Mouse (Mus musculus) retina, postnatal 7 days (tissue): ENCODE measurements around the gene Pcdh18.

ENCODE experiments used
- DNase-seq: peaks from one replicate; pipeline ENCODE4 v3.0.0-alpha.2; 2012; ENCODE audit warnings: low read depth, low spot score

Gene Pcdh18

DNA sequence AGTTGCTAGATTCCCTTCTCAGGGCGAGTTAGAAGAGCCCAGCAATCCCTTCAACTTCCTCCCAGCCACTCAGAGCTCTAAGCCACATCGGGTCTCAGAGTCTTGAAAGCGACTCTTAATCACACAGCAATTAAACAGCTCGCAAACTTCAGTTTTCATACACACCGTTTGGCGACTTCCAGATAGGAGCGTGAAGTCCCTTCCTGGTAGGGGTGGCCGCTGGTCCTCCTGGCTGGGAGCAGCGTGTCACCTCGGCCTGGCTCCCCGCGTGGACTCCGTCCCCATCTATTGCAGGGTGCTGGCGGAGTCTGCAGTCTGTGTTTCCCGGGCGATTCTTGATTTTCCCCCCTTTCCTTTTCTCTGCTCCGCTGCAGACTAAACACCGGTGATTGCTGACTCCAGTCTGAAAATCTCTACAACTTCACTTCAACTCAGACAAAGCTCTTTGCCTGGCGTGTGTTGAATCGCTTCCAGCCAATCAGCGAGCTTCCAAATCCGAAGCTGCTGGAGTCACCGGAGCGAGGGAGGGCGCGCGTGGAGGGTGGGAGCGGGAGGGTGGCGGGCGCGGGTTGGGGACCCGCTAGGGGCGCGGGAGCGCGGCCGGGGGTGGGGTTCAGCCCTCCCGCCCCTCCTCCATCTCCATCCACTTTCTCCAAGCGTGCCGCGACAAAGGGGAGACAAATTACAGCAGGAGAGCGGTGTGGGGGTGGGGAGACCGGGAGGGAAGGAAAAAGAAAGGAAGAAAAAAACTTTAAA is at the start of gene Pcdh18:
TSS of gene Pcdh18 (minus strand) at position 456 of the 756 bp plus-strand sequence.
- peak; percentile 39 for DNase-seq

DNA sequence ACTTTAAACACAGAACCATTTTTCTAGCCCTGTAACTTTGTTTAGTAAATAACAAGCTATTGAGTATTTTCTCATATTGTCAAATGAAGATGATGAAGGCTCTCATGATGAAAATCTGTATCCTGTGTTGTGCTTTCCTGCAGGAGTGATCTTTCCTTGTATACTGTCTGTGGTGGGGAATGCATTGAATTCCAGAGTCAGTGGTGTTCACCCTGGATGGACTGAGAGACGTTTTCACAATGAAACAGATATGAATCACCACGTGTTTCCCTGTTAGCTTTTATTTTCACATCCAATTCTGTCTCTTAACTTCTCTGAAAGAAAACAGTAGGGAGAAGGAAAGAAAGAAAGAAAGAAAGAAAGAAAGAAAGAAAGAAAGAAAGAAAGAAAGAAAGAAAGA is 49.7 kb upstream of the Pcdh18 start:
- DNase-seq = no peak

DNA sequence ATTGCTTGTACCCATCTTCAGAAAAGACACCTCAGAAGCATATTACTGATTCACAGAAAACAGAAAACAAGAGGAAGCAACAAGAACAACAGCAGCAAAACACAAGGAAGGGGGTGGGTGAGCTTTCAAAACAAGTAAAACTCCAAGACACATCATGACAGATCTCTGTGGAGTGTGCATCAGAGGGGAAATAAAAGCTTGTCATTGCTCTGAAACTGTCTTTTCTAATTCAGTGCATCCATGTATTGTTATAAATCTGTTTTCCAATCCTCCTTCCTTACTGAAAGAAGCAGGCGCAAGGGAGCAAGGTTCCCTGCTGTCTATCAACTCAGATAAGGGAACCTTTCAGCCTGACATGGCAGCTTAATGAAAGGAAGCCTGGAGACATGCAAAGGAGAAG is 48.4 kb upstream of the Pcdh18 start:
- no peak for DNase-seq

DNA sequence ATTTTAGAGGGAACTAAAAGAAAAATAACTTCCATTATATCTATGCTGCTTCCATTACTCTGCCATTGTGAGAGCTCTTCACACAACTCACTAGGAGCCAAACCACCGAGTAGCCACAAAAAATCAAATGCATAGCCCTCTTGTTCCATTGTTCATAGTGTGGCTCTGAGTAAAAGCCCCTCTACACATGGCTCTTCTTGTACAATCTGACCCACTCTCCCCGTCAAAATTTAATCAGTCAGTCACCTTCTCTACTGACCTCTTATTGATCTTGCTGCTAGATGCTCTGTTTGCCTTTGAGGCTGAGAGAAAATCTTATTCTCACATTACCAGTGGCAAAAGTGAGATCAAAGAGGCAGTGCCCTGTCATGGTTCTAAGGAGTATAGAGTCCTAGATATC is 31.2 kb upstream of the Pcdh18 start:
- DNase-seq = no peak

DNA sequence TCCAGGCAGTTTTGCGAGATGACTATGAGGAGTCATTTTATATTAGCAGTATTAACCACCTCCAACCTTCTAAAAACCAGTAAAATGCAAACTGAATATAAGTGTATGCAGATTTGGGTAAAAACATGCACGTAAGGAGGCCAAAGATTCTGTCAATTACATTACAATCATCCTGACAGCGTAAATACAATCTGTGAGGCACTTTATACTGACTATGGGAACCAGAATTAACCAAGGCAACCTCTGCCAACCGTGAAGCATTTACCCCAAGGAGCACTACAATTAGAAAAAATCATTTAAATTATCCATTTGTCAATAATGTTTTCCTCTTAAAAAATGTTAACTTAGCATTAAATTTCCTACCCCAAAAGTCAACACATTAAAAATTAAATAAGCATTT is 30.6 kb upstream of the Pcdh18 start:
- DNase-seq = no peak

DNA sequence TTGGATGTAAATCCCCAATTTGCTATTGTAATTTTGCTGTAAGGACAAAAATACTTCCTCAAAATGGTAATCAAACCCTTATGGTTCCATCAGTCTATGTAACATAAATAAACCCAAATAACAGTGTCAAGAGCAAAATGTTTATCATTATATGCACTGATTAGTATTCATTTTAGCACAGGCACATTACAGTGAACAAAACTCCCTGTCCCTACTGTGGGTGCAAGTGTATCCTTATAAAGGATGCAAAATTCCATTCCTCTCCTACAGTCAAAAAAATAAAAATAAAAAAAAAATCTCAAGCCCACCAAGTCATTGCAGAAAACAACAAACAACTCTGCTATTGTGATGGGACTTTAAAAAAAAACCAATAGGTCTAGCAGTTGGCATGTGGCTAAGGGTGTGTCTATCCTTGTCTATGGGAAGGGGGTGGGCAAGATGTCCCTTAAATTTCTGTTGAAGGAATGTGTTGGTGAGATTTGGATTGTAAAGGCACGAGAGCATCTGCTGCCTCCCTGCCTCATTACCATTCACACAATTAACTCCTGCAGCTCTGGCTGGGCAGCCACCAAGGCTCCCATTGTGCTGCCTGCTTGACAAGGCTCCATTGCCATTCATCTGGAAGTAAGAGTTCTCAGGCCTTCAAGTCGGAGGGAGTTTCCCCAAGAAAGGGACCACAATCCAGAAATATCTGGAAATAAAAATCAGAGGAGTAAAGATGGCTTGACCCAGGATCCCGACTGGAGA is 12.0 kb upstream of the Pcdh18 start:
- DNase-seq = no peak

DNA sequence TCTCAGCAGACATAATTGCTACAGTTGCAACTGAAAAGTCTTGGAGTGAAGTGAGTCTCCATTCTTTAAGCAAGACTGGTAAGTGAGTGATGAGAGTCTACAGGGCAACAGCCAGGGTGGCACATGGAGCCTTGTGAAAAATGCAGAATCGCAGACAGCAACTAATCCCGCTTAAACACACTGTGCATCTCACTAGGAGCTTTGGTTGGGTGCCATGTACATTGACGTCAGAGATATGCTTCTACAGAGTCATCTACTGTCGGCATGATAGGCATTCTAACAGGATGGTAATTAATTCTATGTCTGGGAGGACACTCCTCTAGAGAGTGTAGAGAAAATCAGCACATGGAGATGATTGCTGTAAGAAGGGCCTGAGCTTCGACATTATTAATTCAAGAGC is 5.6 kb upstream of the Pcdh18 start:
- DNase-seq = no peak

DNA sequence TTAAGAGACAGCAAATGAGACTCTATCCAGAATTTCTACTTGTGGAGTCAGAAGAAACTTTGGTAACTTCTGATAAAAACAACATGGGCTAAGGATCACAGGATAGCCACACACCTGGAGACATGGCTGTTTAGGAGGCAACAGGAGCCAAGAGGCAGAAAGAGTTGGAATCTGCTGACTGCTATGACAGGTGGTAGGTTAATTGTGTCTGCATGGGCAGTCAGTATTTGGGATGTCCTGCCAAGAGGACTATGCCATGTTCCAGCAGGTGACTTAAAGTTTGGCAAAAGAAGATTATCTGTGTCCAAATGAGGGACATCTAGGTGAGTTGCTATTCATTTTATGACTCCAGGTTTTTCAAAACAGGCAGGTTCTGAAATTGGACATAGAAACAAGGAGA is 4.8 kb upstream of the Pcdh18 start:
- no peak for DNase-seq

DNA sequence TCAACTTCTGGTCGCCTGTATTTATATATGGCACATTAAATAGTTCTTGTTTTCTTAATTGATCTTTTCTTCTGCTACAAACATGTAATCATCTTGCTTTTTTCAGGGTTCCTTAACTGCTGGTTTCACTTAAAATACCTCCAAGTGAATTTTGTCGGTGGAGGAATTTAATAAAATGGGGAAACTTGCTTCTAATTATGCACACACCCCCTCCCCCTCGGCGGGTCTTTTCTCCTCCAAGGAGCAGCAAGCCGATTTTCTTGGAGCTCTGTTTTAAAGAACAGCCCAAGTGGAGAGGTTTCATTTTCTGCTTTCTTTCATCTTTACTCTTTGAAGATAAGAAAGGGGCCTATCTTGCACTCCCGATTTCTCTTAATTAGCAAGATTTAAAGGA is 498 bp upstream of the Pcdh18 start:
- no peak for DNase-seq

DNA sequence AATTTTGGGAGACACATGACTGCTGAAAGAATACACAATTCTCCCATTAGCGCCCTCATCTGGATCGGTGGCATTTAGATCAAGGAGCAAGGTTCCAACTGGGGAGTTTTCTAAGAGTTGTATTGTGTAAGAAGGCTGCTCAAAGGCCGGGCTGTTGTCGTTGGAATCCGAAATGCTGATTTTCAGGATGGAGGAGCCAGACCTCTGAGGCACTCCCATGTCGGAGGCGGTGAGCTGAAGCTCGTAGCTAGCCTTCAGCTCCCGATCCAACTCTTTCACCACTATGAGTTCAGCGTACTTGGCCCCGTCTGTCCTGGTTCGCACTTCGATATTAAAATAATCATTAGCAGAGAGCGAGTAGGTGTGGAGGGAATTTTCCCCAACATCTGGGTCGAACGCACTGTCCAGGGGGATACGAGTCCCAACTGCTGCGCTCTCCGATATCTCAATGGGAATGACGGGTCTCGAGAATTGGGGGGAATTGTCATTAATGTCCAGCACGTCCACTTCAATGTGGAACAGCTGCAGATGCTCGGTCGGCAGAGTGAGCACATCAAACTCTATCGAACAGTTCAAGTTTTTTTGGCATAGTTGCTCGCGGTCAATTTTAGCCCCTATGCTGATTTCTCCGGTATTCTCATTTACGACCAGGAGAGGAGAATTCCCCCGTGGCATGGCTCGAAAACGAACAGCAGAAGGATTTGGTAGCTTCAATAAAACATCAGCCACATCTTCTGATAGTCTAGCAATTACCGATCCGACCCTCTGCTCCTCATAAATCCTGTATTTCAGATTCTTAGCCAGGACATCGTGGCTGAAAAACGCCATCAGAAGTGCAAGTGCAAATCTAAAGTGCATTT is 909 bp downstream of the Pcdh18 start:
- no peak for DNase-seq

DNA sequence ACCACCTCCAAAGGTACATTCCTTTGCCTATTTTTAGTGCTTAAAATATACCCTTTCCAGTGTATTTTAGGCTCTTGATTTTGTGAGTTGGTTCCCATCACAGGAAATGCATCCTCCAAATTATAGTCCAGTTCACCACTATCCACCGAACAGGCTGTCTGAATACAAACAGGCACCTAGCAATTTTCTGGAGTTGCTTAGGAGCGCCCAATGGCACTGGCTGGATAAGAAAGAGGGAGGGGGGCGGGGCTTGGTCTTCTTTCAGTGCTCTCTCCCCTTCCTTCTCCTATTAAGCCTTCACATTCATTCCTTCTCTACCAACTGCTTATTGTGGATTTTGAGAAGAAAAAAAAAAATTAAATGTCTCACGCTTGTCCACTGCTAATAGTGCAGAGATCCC is 4.4 kb downstream of the Pcdh18 start:
- no peak for DNase-seq

DNA sequence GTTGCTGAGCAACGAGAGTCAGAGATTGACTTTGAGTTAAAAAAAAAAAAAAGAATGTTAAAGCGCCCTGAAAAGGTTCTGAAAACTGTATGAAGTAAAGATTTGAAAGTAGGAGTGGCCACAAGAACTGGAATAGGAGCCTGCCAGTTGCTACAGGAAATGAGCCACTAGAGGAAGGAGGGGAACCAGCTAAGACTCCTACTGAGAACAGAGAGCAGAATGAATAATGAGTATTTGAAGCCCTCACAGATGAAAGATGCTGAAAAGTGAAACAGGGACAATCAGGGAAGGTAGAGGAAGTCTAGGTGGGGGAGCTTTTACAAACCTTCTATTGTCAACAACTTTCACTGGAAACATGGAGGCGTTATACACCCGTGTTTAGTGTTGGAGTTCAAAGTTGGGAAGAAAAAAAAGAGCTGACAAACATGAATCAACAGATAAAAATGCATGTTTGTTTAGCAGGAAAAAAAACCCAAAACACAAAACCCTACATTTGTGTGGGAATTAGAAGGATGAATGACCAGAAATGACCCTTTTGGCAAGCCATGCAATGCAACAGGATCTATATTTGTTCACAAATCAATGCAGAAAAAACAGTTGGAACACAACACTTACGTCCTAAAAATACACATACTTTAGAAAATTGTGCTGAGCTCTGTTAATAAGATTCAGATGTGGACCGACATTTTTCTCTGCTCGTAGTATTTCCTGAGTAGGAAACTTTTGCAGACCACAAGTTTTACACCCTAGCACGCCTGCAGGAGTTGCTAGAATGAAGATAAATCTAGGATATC is 7.4 kb downstream of the Pcdh18 start:
- DNase-seq = no peak

DNA sequence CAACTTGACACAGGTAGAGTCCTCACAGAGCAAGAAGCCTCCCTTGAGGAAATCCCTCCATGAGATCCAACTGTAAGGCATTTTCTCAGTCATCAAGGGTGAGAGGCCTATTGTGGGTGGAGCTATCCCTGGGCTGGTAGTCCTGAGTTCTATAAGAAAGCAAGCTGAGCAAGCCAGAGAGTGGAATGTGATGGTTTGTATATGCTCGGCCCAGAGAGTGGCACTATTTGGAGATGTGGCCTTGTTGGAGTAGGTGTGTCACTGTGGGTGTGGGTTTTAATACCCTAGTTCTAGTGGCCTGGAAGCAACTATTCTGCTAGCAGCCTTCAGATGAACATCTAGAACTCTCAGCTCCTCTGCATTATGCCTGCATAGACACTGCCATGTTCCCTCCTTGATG is 9.1 kb downstream of the Pcdh18 start:
- no peak for DNase-seq

DNA sequence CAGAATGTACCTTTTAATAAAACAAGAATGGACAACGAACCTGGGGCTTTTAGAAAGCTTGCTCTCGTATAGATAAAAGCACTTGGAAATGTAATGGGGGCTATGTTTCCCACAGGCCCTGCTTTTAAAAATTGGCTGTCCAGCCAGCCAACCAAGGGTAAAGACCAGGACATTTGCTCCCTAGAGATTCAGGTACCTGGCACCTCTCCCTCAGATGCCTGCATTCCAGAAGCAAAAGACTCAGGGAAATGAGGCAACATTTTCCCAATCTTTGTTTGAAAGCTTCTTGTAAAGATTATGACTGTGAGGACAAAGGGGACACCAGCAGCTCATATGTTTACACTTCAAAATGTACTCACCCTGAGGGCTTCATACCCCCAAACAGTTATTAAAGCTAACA is 18.1 kb downstream of the Pcdh18 start:
- DNase-seq = no peak

DNA sequence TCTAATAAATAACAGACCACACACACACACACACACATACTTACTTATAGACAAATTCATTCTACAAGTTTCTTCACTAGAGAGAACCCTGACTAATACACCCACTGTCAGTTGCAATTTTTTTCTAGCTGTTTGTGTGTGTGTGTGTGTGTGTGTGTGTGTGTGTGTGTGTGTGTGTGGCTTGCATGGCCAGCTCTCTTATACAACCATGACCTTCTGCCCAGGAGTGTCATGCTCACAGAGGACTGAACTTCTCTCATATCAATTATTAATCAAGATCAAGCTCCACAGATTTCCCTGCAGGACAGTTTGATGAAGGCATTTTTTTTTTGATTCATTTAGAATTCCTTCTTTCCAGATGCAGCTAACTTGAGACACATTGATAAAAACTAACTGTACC is 18.6 kb downstream of the Pcdh18 start:
- DNase-seq = no peak

DNA sequence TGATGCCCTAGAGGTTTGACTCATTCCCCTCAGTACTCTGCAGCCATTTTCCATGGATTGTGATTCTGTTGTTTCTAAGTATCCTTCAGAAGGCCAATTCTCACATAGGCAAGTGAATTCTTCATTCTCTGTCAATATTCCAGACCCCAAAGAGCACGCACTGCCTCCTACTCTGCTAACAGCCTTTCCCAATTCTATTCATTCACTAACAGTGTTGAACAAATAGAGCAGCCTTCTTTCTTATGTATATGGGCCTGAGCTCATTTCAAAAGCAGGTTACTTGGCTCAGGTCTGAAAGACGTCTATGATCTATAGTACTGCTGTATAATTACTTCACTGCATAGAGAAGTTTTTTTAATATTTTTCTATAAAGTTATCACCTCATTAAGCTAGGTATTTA is 50.6 kb downstream of the Pcdh18 start:
- DNase-seq = no peak

DNA sequence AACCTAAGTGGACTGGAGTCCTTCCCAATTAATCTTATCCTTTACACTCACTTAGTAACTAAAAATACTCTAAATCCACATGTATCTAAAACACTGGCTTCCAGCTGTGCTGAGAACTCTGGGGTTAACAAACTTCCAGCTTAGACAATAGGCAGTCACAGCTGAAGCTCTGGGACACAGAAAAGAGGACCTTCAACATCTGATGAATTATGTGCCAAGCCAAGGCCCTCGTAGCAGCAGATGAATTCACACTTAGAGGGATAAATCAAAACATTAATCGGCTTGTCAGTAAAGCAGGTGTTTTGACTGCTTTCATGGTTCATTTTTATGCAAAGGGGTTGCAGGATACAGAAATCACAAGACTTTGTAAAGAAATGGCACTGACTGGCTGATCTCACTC is 57.2 kb downstream of the Pcdh18 start:
- no peak for DNase-seq
